Mouse (Mus musculus): ENCODE results near the gene Osbpl10.
A peak's percentile ranks its signal among the peaks of the same experiment; 100 is the strongest.
"Not testable (repeated sequence)": the region's sequence is repeated elsewhere in the genome, so short reads cannot be mapped to it uniquely, and the experiment has no call there.

The Osbpl10 gene

GRCm38 (mm10) chr9:115031046-115031445 lies 52.7 kb downstream of the Osbpl10 start:
- DNase-seq (ENCODE audit: low spot score) = not testable (repeated sequence)

GRCm38 (mm10) chr9:115032786-115033185 lies 54.4 kb downstream of the Osbpl10 start:
- DNase-seq (ENCODE audit: low spot score) = no peak

GRCm38 (mm10) chr9:115034271-115034670 lies 55.9 kb downstream of the Osbpl10 start:
- DNase-seq (ENCODE audit: low spot score) = no peak

GRCm38 (mm10) chr9:115034788-115035187 lies 56.4 kb downstream of the Osbpl10 start:
- no peak for DNase-seq (ENCODE audit: low spot score)

GRCm38 (mm10) chr9:115038215-115038614 lies 59.8 kb downstream of the Osbpl10 start:
- DNase-seq (ENCODE audit: low spot score) = no peak

- DNase-seq (ENCODE audit: low spot score) = no peak
These were observed 60.3 kb downstream of the Osbpl10 start for GRCm38 (mm10) chr9:115038686-115039085.

- DNase-seq (ENCODE audit: low spot score) = no peak
These were observed 60.9 kb downstream of the Osbpl10 start for GRCm38 (mm10) chr9:115039245-115039644.

- no peak for DNase-seq (ENCODE audit: low spot score)
These were observed 64.2 kb downstream of the Osbpl10 start for GRCm38 (mm10) chr9:115042571-115042970.

GRCm38 (mm10) chr9:115042971-115043706 lies 64.8 kb downstream of the Osbpl10 start:
- no peak for DNase-seq (ENCODE audit: low spot score)

GRCm38 (mm10) chr9:115043881-115044770 lies 65.8 kb downstream of the Osbpl10 start:
- DNase-seq (ENCODE audit: low spot score) = no peak

GRCm38 (mm10) chr9:115045087-115045800 lies 66.9 kb downstream of the Osbpl10 start:
- no peak for DNase-seq (ENCODE audit: low spot score)

GRCm38 (mm10) chr9:115046701-115047100 lies 68.3 kb downstream of the Osbpl10 start:
- DNase-seq (ENCODE audit: low spot score) = no peak

- DNase-seq (ENCODE audit: low spot score) = no peak
These were observed 70.0 kb downstream of the Osbpl10 start for GRCm38 (mm10) chr9:115048340-115048739.

- DNase-seq (ENCODE audit: low spot score) = no peak
These were observed 70.5 kb downstream of the Osbpl10 start for GRCm38 (mm10) chr9:115048861-115049260.

- DNase-seq (ENCODE audit: low spot score) = peak; percentile 39
These were observed 71.8 kb downstream of the Osbpl10 start for GRCm38 (mm10) chr9:115049981-115050720.

- no peak for DNase-seq (ENCODE audit: low spot score)
These were observed 73.6 kb downstream of the Osbpl10 start for GRCm38 (mm10) chr9:115051976-115052375.

- DNase-seq (ENCODE audit: low spot score) = no peak
These were observed 75.4 kb downstream of the Osbpl10 start for GRCm38 (mm10) chr9:115053779-115054178.

- DNase-seq (ENCODE audit: low spot score) = no peak
These were observed 76.9 kb downstream of the Osbpl10 start for GRCm38 (mm10) chr9:115055041-115055830.

GRCm38 (mm10) chr9:115058806-115059205 lies 80.4 kb downstream of the Osbpl10 start:
- DNase-seq (ENCODE audit: low spot score) = no peak

GRCm38 (mm10) chr9:115064834-115065233 lies 86.5 kb downstream of the Osbpl10 start:
- no peak for DNase-seq (ENCODE audit: low spot score)

GRCm38 (mm10) chr9:115067071-115067470 lies 88.7 kb downstream of the Osbpl10 start:
- no peak for DNase-seq (ENCODE audit: low spot score)

All from urinary bladder, postnatal 14 days (tissue).